Mouse (Mus musculus) midbrain, embryonic 15.5 days (tissue): ENCODE data around the gene Adm. TPM values are rescaled to one million over a fixed set of nuclear protein-coding genes. Genes with fewer than 3 reads are reported as not detected.

ENCODE experiments used
- ATAC-seq: fragments of 200-750 bp; cut with Nextera tagmentation; replicated peaks from 2 replicates; pipeline ENCODE4 v1.8.0; 2017; ENCODE audit warnings: moderate TSS enrichment
- H3K27ac ChIP-seq: fragments of 300-500 bp; sonication (generic); 2 replicates; pipeline ENCODE4 v1.5.1; 2015; ENCODE audit warnings: mild to moderate bottlenecking, inconsistent platforms
- H3K27me3 ChIP-seq: fragments of 300-500 bp; sonication (generic); replicated peaks from 2 replicates; pipeline ENCODE4 v1.6.1; 2015; ENCODE audit warnings: inconsistent platforms
- H3K36me3 ChIP-seq: fragments of 300-500 bp; sonication (generic); replicated peaks from 2 replicates; pipeline ENCODE4 v1.6.1; 2015; ENCODE audit warnings: inconsistent platforms
- H3K4me1 ChIP-seq: fragments of 300-500 bp; sonication (generic); 2 replicates; pipeline ENCODE4 v1.6.1; 2015; ENCODE audit warnings: inconsistent platforms
- H3K4me2 ChIP-seq: fragments of 300-500 bp; sonication (generic); 2 replicates; pipeline ENCODE4 v1.6.1; 2015; ENCODE audit warnings: inconsistent platforms, mild to moderate bottlenecking, moderate library complexity
- H3K4me3 ChIP-seq: fragments of 300-500 bp; sonication (generic); 2 replicates; pipeline ENCODE4 v1.5.1; 2015; ENCODE audit warnings: mild to moderate bottlenecking, inconsistent platforms
- H3K9ac ChIP-seq: fragments of 300-500 bp; sonication (generic); 2 replicates; pipeline ENCODE4 v1.6.1; 2015; ENCODE audit warnings: mild to moderate bottlenecking, inconsistent platforms
- H3K9me3 ChIP-seq: fragments of 300-500 bp; sonication (generic); 2 replicates; pipeline ENCODE4 v1.6.1; 2016; ENCODE audit warnings: inconsistent platforms
- WGBS: fragments of 180-500 bp; shearing (Covaris S2); methylation state at CpG from one replicate; pipeline ENCODE4 v1.1.7; 2015; ENCODE audit warnings: mixed read lengths; 5-methylcytosine and 5-hydroxymethylcytosine counted together
- polyA plus RNA-seq: library from polyadenylated mRNA; unstranded; fragments of >200 nt; fragmentation: Nextera tagmentation; extraction: Ambion mirVana; gene quantifications from 2 replicates; pipeline ENCODE4 v1.2.1, GENCODE M21; 2015

The Adm gene
- polyA plus RNA-seq, 1 experiment from 2014 or later = 4.8 TPM

DNA sequence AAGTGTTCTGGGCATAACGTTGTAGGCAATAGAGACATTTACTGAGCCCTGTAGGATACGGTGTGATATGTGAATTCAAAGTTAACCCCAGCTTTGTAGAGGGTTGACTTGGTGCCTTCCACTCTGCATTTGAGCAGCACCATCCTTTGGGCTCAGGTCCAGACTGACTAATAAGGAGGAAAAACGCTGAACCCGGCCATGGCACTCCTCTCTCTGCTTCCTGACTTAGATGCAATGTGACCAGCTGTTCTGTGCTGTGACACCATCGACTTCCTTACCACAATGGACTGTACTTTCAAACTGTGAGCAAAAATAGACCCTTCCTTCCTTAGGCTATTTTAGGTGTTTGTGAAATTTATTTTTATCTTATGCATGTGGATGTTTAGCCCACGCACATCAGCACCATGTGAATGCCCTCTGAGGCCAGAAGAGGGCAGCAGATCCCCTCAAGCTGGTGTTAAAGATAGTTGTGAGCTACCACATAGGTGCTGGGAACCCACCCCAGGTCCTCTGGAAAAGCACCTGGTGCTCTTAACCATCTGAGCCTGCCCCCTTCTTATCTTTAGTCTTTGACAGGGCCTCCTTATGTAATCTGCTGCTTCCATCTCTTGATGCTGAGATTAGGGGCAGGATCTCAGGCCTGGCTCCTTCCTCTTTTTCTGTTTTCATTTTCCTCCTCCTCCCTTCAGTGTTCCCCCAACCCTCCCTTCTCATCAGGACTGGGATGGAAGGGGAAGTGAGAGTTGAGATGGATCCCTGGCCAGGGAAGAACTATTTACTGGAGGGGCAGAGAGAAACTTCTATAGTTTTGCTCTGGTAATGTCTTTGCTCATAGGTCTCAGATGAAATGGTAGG lies 21.9 kb downstream of the Adm start:
- Histone ChIP-seq H3K4me3 (no peak overlapping the region), H3K27ac (no peak overlapping the region), H3K36me3 (no peaks in the 10 kb centered on the region), H3K9ac (no peak overlapping the region), H3K4me2 (no peak overlapping the region), H3K9me3 (no peaks in the 10 kb centered on the region), H3K27me3 (no peaks in the 10 kb centered on the region), H3K4me1 (no peaks in the 10 kb centered on the region)
- ATAC-seq = no peak
- 85% methylated on average over 6 of the region's 6 CpGs for WGBS

- H3K27ac ChIP-seq = no peak overlapping the region
- H3K27me3 ChIP-seq = no peaks in the 10 kb centered on the region
- ATAC-seq = no peak
- H3K4me2 ChIP-seq = no peak overlapping the region
- no peaks in the 10 kb centered on the region for H3K36me3 ChIP-seq
- 85% methylated on average over 4 of the region's 4 CpGs for WGBS
- no peak overlapping the region for H3K9ac ChIP-seq
- no peaks in the 10 kb centered on the region for H3K4me1 ChIP-seq
- H3K9me3 ChIP-seq = no peaks in the 10 kb centered on the region
- no peak overlapping the region for H3K4me3 ChIP-seq
Measured at GRCm38 (mm10) chr7:110650491-110650890, 23.0 kb downstream of the Adm start.

DNA sequence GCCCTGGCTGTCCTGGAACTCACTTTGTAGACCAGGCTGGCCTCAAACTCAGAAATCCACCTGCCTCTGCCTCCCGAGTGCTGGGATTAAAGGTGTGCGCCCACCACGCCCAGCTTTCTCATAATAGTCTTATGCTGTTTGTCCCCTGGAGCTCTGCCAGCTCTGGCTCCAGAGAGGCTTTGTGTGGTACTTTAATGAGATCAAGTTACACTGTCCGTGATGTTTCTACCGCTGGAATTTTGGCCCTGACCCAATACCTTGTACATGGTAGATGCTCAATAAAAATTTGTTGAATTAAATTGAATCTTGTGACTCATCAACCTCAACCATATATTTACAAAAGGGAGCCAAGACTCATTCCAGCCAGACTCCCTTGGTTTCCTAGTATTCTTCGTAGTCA lies 23.6 kb downstream of the Adm start:
- no peaks in the 10 kb centered on the region for H3K4me1 ChIP-seq
- no peak overlapping the region for H3K4me3 ChIP-seq
- no peak overlapping the region for H3K4me2 ChIP-seq
- no peaks in the 10 kb centered on the region for H3K27me3 ChIP-seq
- H3K27ac ChIP-seq = no peak overlapping the region
- no peak overlapping the region for H3K9ac ChIP-seq
- no peaks in the 10 kb centered on the region for H3K9me3 ChIP-seq
- no peaks in the 10 kb centered on the region for H3K36me3 ChIP-seq
- WGBS = 80% methylated on average over 6 of the region's 6 CpGs
- no peak for ATAC-seq

DNA sequence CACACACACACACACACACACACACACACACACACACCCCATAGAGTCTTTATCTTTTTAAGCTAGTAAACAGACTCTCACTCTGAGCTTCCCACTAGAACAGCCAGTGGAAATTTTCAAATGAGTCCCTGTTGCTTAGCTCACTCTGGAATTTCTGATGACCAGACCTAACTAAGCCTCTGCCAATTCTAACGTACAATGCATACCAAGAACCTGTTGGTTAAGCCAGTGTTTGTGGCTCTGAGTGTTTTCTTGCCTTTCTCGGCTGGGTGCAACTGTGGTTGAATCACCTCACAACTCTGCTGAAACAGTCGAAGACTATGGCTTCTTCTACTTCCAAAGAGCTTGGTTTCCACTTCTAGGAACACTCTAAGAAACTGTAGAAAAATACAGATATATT lies 27.8 kb downstream of the Adm start:
- Histone ChIP-seq H3K36me3 (no peaks in the 10 kb centered on the region), H3K27ac (no peak overlapping the region), H3K4me2 (no peak overlapping the region), H3K9me3 (no peaks in the 10 kb centered on the region), H3K4me1 (no peaks in the 10 kb centered on the region), H3K27me3 (no peaks in the 10 kb centered on the region), H3K4me3 (no peak overlapping the region), H3K9ac (no peak overlapping the region)
- 79% methylated on average over 3 of the region's 3 CpGs for WGBS
- no peak for ATAC-seq

DNA sequence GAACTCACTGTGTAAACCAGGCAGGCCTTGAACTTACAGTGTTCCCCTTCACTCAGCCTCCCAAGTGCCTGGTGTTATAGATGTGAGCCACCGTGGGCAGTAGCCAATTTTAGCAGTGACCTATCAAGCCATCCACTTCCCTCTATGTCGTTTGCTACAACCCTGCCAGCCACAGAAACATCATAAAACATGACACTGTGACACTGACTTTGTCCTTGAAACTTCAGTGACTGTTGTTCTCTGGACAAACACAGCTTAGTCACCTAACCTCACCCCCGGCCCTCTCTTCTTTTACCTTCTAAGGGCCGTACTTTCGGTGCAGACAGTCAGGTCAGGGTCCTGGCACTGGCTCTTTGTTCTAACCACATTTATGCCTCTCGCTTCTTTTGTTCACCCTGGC lies 28.5 kb downstream of the Adm start:
- Histone ChIP-seq H3K9me3 (no peaks in the 10 kb centered on the region), H3K4me3 (no peak overlapping the region), H3K27me3 (no peaks in the 10 kb centered on the region), H3K27ac (no peak overlapping the region), H3K9ac (no peak overlapping the region), H3K36me3 (no peaks in the 10 kb centered on the region), H3K4me2 (no peak overlapping the region), H3K4me1 (no peaks in the 10 kb centered on the region)
- ATAC-seq = no peak
- WGBS = 52% methylated on average over 6 of the region's 6 CpGs

DNA sequence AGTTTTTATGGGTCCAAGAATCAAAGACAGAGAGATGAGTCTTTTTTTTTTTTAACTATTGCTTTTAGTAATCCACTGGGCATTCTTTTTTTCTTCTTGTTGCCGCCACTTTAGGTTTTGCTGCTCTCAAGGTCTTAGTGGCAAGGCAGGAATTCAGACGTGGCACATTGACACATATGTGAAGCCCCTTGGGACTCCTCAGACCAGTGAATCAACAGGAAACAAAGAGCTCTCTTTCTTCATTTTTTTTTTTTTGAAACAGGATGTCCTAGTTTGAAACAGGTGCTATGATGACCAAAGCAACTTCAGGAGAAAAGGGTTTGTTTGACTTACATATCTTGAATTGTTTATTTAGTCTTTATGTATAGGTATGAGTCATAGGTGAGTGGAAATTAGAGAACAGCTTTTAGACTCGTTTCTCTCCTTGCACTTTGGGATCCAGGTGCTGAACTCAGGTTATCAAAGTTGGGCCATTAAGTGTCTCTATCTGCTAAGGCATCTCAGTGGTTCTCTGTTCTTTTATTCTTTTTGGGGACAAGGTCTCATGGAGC lies 31.0 kb downstream of the Adm start:
- ATAC-seq = no peak
- H3K4me2 ChIP-seq = no peak overlapping the region
- no peaks in the 10 kb centered on the region for H3K4me1 ChIP-seq
- no peaks in the 10 kb centered on the region for H3K27me3 ChIP-seq
- H3K27ac ChIP-seq = no peak overlapping the region
- WGBS = 78% methylated on average over 3 of the region's 3 CpGs
- H3K36me3 ChIP-seq = no peaks in the 10 kb centered on the region
- peaks cover 4% of the 10 kb centered on the region; the same call in 1 of the 2 replicates for H3K9me3 ChIP-seq
- H3K9ac ChIP-seq = no peak overlapping the region
- no peak overlapping the region for H3K4me3 ChIP-seq

DNA sequence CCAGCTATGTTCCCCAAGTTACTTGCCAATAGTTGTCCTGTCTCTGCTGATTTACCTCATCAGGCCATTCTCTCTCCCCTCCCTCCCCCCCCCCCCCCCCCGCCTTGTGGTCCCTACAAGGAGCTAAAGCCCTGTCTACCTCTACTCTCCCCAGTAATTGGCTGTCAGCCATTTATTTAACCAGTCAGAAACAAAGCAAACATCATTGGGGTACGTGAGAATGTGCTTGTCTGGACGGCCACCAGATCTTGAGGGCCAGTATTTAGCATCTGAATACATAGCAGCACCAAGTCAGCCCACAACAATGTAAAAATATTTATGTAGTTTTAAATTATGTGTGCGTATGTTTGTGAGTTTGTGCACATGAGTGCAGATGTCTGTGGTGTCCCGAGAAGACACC lies 39.1 kb downstream of the Adm start:
- Histone ChIP-seq H3K9me3 (peaks cover 4% of the 10 kb centered on the region; the same call in 1 of the 2 replicates), H3K4me2 (no peak overlapping the region), H3K36me3 (no peaks in the 10 kb centered on the region), H3K27ac (no peak overlapping the region), H3K4me1 (no peaks in the 10 kb centered on the region), H3K27me3 (no peaks in the 10 kb centered on the region), H3K9ac (no peak overlapping the region), H3K4me3 (no peak overlapping the region)
- no peak for ATAC-seq
- 54% methylated on average over 4 of the region's 5 CpGs for WGBS

- WGBS = 74% methylated on average over 6 of the region's 6 CpGs
- H3K4me2 ChIP-seq = no peak overlapping the region
- no peaks in the 10 kb centered on the region for H3K9me3 ChIP-seq
- no peaks in the 10 kb centered on the region for H3K27me3 ChIP-seq
- H3K36me3 ChIP-seq = no peaks in the 10 kb centered on the region
- no peak overlapping the region for H3K27ac ChIP-seq
- H3K4me3 ChIP-seq = no peak overlapping the region
- H3K4me1 ChIP-seq = no peaks in the 10 kb centered on the region
- no peak overlapping the region for H3K9ac ChIP-seq
- no peak for ATAC-seq
Measured at GRCm38 (mm10) chr7:110668247-110668646, 40.8 kb downstream of the Adm start.

- no peaks in the 10 kb centered on the region for H3K27me3 ChIP-seq
- H3K4me3 ChIP-seq = no peak overlapping the region
- no peak overlapping the region for H3K4me2 ChIP-seq
- no peak overlapping the region for H3K27ac ChIP-seq
- H3K9me3 ChIP-seq = no peaks in the 10 kb centered on the region
- 19% methylated on average over 5 of the region's 5 CpGs for WGBS
- no peak overlapping the region for H3K9ac ChIP-seq
- no peaks in the 10 kb centered on the region for H3K4me1 ChIP-seq
- H3K36me3 ChIP-seq = no peaks in the 10 kb centered on the region
- ATAC-seq = no peak
Measured at GRCm38 (mm10) chr7:110668756-110669155, 41.3 kb downstream of the Adm start.

DNA sequence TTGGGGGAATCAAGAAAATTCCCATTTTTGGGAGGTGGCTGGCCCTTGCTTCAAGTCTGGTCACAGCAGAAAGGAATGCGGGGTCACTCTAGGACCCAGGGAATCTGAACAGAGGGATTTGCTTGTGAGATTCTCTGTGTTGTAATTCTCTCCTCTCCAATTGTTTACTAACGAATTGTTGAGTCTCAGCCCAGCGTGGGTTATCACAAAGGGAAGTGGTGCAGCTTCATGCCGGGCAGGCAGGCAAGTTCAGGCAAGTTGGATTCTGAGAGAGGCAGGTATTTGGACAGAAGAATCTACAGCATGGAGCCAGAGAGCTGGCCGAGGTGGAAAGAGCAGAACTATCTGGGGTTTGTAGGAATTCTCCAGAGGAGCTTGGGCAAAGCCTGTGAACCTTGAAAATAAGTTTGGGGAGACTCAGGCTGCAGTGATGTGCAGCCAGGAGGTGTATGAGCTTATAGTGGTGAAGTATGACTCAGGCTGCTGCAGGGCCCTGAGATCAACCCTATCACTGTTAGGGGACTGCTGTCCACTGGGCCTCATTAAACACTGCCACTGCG lies 43.7 kb downstream of the Adm start:
- Histone ChIP-seq H3K4me2 (no peak overlapping the region), H3K9ac (no peak overlapping the region), H3K9me3 (no peaks in the 10 kb centered on the region), H3K27ac (no peak overlapping the region), H3K4me3 (no peak overlapping the region), H3K4me1 (no peaks in the 10 kb centered on the region), H3K36me3 (no peaks in the 10 kb centered on the region), H3K27me3 (no peaks in the 10 kb centered on the region)
- WGBS = 44% methylated on average over 6 of the region's 6 CpGs
- no peak for ATAC-seq
